Mouse (Mus musculus) liver, postnatal 0 days (tissue): ENCODE data around the gene Mllt11. TPM values are rescaled to one million over a fixed set of nuclear protein-coding genes. Genes with fewer than 3 reads are reported as not detected.

ENCODE experiments used
- ATAC-seq: fragments of 200-750 bp; cut with Nextera tagmentation; 2 replicates; pipeline ENCODE4 v1.8.0; 2017; ENCODE audit warnings: mild to moderate bottlenecking, moderate library complexity
- DNase-seq: peaks from one replicate; pipeline ENCODE4 v3.0.0-alpha.2; 2016
- H3K27ac ChIP-seq: fragments of 300-500 bp; sonication (generic); 2 replicates; pipeline ENCODE4 v1.5.1; 2014; ENCODE audit warnings: antibody characterized with exemption, moderate library complexity, mild to moderate bottlenecking, low read depth
- H3K27me3 ChIP-seq: fragments of 300-500 bp; sonication (generic); 2 replicates; pipeline ENCODE4 v1.6.1; 2014; ENCODE audit warnings: low read length, control low read depth, mixed read lengths; ENCODE audit not compliant: insufficient read depth
- H3K36me3 ChIP-seq: fragments of 300-500 bp; sonication (generic); replicated peaks from 2 replicates; pipeline ENCODE4 v1.6.1; 2014; ENCODE audit warnings: mild to moderate bottlenecking, control low read depth, low read length, moderate library complexity, mixed read lengths; ENCODE audit not compliant: insufficient read depth
- H3K4me1 ChIP-seq: fragments of 300-500 bp; sonication (generic); 2 replicates; pipeline ENCODE4 v1.6.1; 2014; ENCODE audit warnings: antibody characterized with exemption, mild to moderate bottlenecking, control low read depth; ENCODE audit not compliant: insufficient read depth
- H3K4me2 ChIP-seq: fragments of 300-500 bp; sonication (generic); 2 replicates; pipeline ENCODE4 v1.6.1; 2014; ENCODE audit warnings: low read depth, mild to moderate bottlenecking, low read length, moderate library complexity, mixed read lengths
- H3K4me3 ChIP-seq: fragments of 300-500 bp; sonication (generic); 2 replicates; pipeline ENCODE4 v1.5.1; 2014; ENCODE audit warnings: low read depth, low read length
- H3K9ac ChIP-seq: fragments of 300-500 bp; sonication (generic); replicated peaks from 2 replicates; pipeline ENCODE4 v1.6.1; 2014; ENCODE audit warnings: mild to moderate bottlenecking, moderate library complexity
- H3K9me3 ChIP-seq: fragments of 300-500 bp; sonication (generic); 2 replicates; pipeline ENCODE4 v1.6.1; 2016; ENCODE audit warnings: mild to moderate bottlenecking, control low read depth, low read length, mixed read lengths
- CTCF ChIP-seq: sonication (generic); IDR thresholded peaks from 2 replicates; pipeline ENCODE4 v1.5.1; 2016; ENCODE audit warnings: antibody characterized with exemption, low read depth
- EP300 ChIP-seq: IDR thresholded peaks from 2 replicates; pipeline ENCODE4 v1.6.1; 2016; ENCODE audit warnings: antibody characterized with exemption, low read depth, mild to moderate bottlenecking
- WGBS: fragments of 180-500 bp; shearing (Covaris S2); extraction: QIAGEN DNeasy Blood & Tissue Kit; methylation state at CpG from one replicate; pipeline ENCODE4 v1.1.7; 2014; ENCODE audit not compliant: insufficient replicate concordance; 5-methylcytosine and 5-hydroxymethylcytosine counted together
- polyA plus RNA-seq: library from polyadenylated mRNA; unstranded; fragments of >200 nt; fragmentation: Nextera tagmentation; extraction: Ambion mirVana; gene quantifications from 2 replicates; pipeline ENCODE4 v1.2.1, GENCODE M21; 2015

Gene Mllt11
- polyA plus RNA-seq, 1 experiment from 2014 or later, result 2.0 TPM

DNA sequence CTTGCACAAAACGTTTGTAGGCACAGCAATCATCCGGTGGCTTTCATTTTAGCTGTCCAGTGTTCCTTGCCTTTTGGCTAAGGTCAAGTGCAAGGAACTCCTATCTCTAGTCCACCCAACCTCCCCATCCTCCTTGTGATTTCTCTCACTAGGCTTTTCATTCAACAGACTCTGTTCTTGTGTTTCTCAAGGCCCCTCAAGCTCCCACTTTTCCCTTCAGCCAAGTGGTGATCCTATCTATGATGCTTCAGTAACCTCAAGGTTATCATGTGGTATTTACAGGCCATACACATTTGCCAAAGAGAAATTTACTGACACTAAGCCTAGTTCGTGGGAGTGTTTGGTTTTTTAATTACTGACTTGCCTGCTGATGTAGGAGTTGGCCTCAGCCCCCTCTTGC lies 52.1 kb downstream of the Mllt11 start:
- Histone ChIP-seq H3K36me3 (peaks cover 25% of the 10 kb centered on the region), H3K9me3 (no peaks in the 10 kb centered on the region), H3K27ac (no peak overlapping the region), H3K4me3 (no peak overlapping the region), H3K4me2 (no peak overlapping the region), H3K4me1 (no peaks in the 10 kb centered on the region), H3K9ac (no peak overlapping the region), H3K27me3 (no peaks in the 10 kb centered on the region)
- DNase-seq, result no peak
- TF ChIP-seq CTCF (no peak), EP300 (no peak)
- WGBS, result 63% methylated on average over 3 of the region's 3 CpGs
- no peak for ATAC-seq

DNA sequence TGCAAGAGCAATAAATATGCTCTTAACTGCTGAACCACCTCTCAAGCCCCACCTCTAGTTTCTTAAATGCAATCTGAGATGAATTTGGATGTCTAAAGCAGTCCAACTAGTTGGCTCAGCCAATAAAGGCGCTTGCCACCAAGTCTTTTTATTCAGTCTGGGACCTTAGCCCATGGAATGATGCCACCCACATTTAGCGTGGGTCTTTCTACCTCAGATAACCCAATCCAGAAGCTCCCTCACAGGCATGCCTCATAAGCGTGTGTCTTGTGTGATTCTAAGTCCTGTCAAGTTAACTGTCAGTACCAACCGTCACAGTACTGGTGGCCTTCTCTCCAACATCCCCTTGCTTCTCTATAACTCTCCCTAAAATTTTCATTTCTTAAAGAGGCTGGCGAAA lies 53.0 kb downstream of the Mllt11 start:
- TF ChIP-seq EP300 (no peak), CTCF (no peak)
- Histone ChIP-seq H3K27me3 (peaks cover 2% of the 10 kb centered on the region), H3K4me3 (no peak overlapping the region), H3K36me3 (peaks cover 16% of the 10 kb centered on the region), H3K9ac (no peak overlapping the region), H3K4me2 (no peak overlapping the region), H3K9me3 (no peaks in the 10 kb centered on the region), H3K4me1 (peaks cover 2% of the 10 kb centered on the region), H3K27ac (no peak overlapping the region)
- no peak for ATAC-seq
- no peak for DNase-seq
- 82% methylated on average over 5 of the region's 5 CpGs for WGBS

DNA sequence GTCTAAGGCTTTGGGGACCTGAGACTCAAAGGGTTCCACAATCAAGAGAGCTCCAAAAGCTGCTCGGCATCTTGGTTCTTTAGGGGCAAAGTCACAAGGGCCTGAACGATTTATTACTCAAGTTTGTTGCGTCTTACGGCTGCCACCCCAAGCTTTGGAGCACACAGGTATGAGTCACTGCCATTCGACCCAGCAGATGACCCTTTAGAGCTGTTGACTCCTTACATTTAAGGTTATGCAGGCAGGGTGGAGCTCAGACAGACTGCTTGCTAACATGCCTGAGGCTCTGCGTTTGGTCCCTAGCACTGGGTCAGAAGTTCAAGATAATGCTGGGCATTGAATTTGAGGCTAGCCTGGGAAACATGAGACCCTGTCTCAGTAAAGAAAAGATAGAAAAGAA lies 54.4 kb downstream of the Mllt11 start:
- ATAC-seq (no peak), DNase-seq (no peak)
- Histone ChIP-seq H3K4me3 (no peak overlapping the region), H3K9ac (no peak overlapping the region), H3K4me2 (no peak overlapping the region), H3K36me3 (peaks cover 6% of the 10 kb centered on the region; the same call in 1 of the 2 replicates), H3K27ac (no peak overlapping the region), H3K4me1 (peaks cover 12% of the 10 kb centered on the region), H3K27me3 (peaks cover 16% of the 10 kb centered on the region), H3K9me3 (no peaks in the 10 kb centered on the region)
- TF ChIP-seq CTCF (no peak), EP300 (no peak)
- WGBS, result 70% methylated on average over 6 of the region's 6 CpGs

DNA sequence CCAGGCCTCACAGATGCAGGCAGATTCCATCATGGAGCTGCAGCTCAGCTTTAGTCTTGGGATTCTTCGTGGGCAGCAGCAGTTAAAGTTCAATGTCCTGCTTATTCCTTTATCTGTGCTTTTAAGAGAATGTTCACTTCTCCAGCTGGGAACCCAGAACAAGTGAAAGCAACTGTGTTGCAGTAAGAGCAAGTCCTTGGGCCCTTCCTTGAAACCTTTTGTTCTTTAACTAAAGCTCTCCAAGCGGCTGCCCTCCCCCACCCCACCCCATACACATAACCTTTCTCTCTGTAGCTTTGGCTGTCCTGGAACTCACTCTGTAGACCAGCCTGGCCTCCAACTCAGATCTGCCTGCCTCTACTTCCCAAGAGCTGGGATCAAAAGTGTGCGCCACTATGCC lies 55.5 kb downstream of the Mllt11 start:
- no peak for DNase-seq
- no peak for ATAC-seq
- no peak overlapping the region for H3K27ac ChIP-seq
- no peak overlapping the region for H3K4me2 ChIP-seq
- H3K4me3 ChIP-seq, result no peak overlapping the region
- TF ChIP-seq EP300 (no peak), CTCF (no peak)
- peaks cover 27% of the 10 kb centered on the region for H3K27me3 ChIP-seq
- no peaks in the 10 kb centered on the region for H3K9me3 ChIP-seq
- no peaks in the 10 kb centered on the region for H3K36me3 ChIP-seq
- H3K4me1 ChIP-seq, result peaks cover 12% of the 10 kb centered on the region
- no peak overlapping the region for H3K9ac ChIP-seq
- WGBS, result 69% methylated on average over 3 of the region's 3 CpGs

DNA sequence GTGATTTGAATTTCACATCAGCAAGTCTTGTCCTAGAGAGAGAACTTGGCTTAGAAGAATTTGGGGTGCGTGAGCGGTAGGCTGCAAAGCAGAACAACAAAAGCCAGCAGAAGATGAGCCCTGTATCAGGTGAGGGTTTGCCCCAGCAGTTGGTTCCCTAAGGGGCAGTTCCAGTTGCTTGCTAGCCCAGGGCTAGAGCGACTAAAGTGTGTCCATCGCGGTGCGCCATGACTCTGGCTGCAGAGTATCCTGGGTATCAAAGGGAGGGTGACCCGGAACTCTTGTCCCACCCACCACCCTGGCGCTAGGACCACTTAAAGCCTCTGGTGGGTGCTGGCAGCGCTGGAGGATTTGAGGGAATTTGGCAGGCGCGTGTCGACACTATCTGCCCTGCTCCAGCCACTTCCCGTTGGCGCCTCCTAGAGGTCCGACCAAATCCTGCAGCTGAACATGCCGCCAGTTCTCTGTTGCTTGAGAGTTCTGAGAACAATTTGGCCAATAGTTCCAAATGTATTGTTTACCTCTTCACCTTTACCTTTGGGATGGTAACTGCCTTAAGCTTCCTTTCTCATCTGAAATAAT lies 57.9 kb downstream of the Mllt11 start:
- Histone ChIP-seq H3K4me1 (peaks cover 12% of the 10 kb centered on the region), H3K4me3 (peak overlapping the region; percentile 15; the same call in 1 of the 2 replicates), H3K9ac (peak overlapping the region; percentile 31; the same call in 1 of the 2 replicates), H3K36me3 (no peaks in the 10 kb centered on the region), H3K4me2 (peak overlapping the region; percentile 68), H3K27me3 (peaks cover 46% of the 10 kb centered on the region), H3K9me3 (no peaks in the 10 kb centered on the region), H3K27ac (no peak overlapping the region)
- WGBS, result 3% methylated on average over 16 of the region's 16 CpGs
- ATAC-seq (peak; percentile 65), DNase-seq (peak; percentile 89)
- TF ChIP-seq CTCF (peak; percentile 92), EP300 (no peak)

DNA sequence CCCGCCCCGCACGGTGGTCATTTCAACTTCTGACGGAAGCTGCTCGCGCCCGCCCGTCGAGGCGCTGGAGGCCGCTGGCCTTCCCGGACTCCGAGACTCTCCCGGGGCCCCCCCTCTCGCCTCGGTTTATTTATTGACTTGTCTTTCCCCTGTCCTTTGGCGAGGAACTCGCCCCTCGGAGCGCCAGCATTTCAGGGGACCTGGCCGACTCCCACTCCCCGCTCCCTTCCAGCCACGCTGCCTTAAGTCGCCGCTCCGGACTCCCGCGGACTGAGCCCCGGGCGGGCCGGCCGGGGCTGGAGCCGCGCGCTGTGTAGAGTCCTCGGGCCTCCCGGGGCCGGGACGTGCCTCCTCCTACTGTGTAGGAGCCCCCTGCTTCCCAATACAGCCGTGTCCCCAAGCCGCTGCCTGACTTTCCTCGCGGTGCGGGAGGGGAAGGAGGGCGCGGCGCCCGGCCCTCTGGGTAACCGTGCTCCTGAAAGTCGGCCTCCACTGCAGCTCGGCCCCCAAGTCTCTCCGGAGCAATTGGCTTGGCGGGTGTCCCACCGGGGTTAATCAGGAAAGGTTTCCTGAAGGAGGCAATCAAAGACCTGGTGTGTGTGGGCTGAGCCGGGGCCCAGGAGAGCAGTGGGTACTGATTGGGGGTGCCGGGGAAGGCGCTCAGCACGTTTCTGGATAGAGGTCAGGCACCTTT lies 58.6 kb downstream of the Mllt11 start:
- peaks cover 46% of the 10 kb centered on the region for H3K27me3 ChIP-seq
- H3K4me2 ChIP-seq, result peak overlapping the region; percentile 68
- H3K4me3 ChIP-seq, result peak overlapping the region; percentile 45
- ATAC-seq, result peak; percentile 9; the same call in 1 of the 2 replicates
- H3K9me3 ChIP-seq, result no peaks in the 10 kb centered on the region
- H3K9ac ChIP-seq, result peak overlapping the region; percentile 31
- no peaks in the 10 kb centered on the region for H3K36me3 ChIP-seq
- DNase-seq, result peak; percentile 41
- 7% methylated on average over 51 of the region's 58 CpGs for WGBS
- TF ChIP-seq CTCF (no peak), EP300 (no peak)
- peaks cover 12% of the 10 kb centered on the region for H3K4me1 ChIP-seq
- no peak overlapping the region for H3K27ac ChIP-seq
